Mouse (Mus musculus) urinary bladder, postnatal 36 days (tissue): ENCODE results near the gene Slc4a10.

Source experiments
- DNase-seq, 2 experiments: peaks; one replicate each; pipeline ENCODE4 v3.0.0; 2022; ENCODE audit warnings: low spot score in 2 of 2, mixed read lengths in 1 of 2

The Slc4a10 gene

GRCm38 (mm10) chr2:62347762-62348161, 301.5 kb downstream of the Slc4a10 start:
- DNase-seq, result no peak

- DNase-seq, result no peak
These were observed 305.8 kb downstream of the Slc4a10 start for GRCm38 (mm10) chr2:62352035-62352434.

GRCm38 (mm10) chr2:62355766-62356165, 309.5 kb downstream of the Slc4a10 start:
- no peak for DNase-seq

GRCm38 (mm10) chr2:62356606-62357005, 310.3 kb downstream of the Slc4a10 start:
- no peak for DNase-seq

- peak in 1 of 2 experiments; percentile 5 for DNase-seq
These were observed 311.0 kb downstream of the Slc4a10 start for GRCm38 (mm10) chr2:62357259-62357658.

- no peak for DNase-seq
These were observed 314.6 kb downstream of the Slc4a10 start for GRCm38 (mm10) chr2:62360872-62361271.

GRCm38 (mm10) chr2:62361514-62361913, 315.3 kb downstream of the Slc4a10 start:
- DNase-seq, result no peak

GRCm38 (mm10) chr2:62362211-62362610, 315.9 kb downstream of the Slc4a10 start:
- DNase-seq, result no peak

GRCm38 (mm10) chr2:62363606-62364005, 317.3 kb downstream of the Slc4a10 start:
- no peak for DNase-seq

GRCm38 (mm10) chr2:62368349-62369053, 322.2 kb downstream of the Slc4a10 start:
- DNase-seq, result no peak

GRCm38 (mm10) chr2:62370048-62370447, 323.8 kb downstream of the Slc4a10 start:
- DNase-seq, result no peak

- DNase-seq, result no peak
These were observed 327.4 kb downstream of the Slc4a10 start for GRCm38 (mm10) chr2:62373692-62374091.
